Mouse (Mus musculus): ENCODE measurements at regions not wholly inside any gene's neighbourhood (a gene's known extent, or its start where the extent isn't known, plus 50 kb on each side); places are given as distances from the start of the nearest gene placed in this dataset.

GRCm38 (mm10) chr10:122614720-122615119 lies 63.8 kb upstream of the Ppm1h start:
- Histone ChIP-seq H3K9me3 (ENCODE audit: control insufficient read depth, low read length) (no peaks in the 10 kb centered on the region), H3K4me2 (ENCODE audit: low read depth, low read length) (no peak overlapping the region), H3K9ac (ENCODE audit: low read length) (no peak overlapping the region), H3K27ac (ENCODE audit: low read length) (no peak overlapping the region), H3K27me3 (ENCODE audit: control insufficient read depth, insufficient read depth, low read depth, low read length) (no peaks in the 10 kb centered on the region), H3K4me3 (ENCODE audit: low read length) (no peak overlapping the region), H3K36me3 (ENCODE audit: control insufficient read depth, insufficient read depth, low read length) (no peaks in the 10 kb centered on the region), H3K4me1 (replicated peaks; ENCODE audit: control insufficient read depth, insufficient read depth, low read length) (no peaks in the 10 kb centered on the region)
- WGBS, result 19% methylated on average over 3 of the region's 3 CpGs
- ATAC-seq (ENCODE audit: low read depth), result peak; percentile 52; the same call in 1 of the 2 replicates

- no peaks in the 10 kb centered on the region for H3K4me1 ChIP-seq (replicated peaks; ENCODE audit: control insufficient read depth, insufficient read depth, low read length)
- H3K9ac ChIP-seq (ENCODE audit: low read length), result no peak overlapping the region
- no peaks in the 10 kb centered on the region for H3K36me3 ChIP-seq (ENCODE audit: control insufficient read depth, insufficient read depth, low read length)
- no peak overlapping the region for H3K27ac ChIP-seq (ENCODE audit: low read length)
- no peak overlapping the region for H3K4me3 ChIP-seq (ENCODE audit: low read length)
- H3K27me3 ChIP-seq (ENCODE audit: control insufficient read depth, insufficient read depth, low read depth, low read length), result no peaks in the 10 kb centered on the region
- no peak for ATAC-seq (ENCODE audit: low read depth)
- 88% methylated on average over 12 of the region's 12 CpGs for WGBS
- no peak overlapping the region for H3K4me2 ChIP-seq (ENCODE audit: low read depth, low read length)
- H3K9me3 ChIP-seq (ENCODE audit: control insufficient read depth, low read length), result no peaks in the 10 kb centered on the region
These were observed 62.9 kb upstream of the Ppm1h start for GRCm38 (mm10) chr10:122615658-122616057.

GRCm38 (mm10) chr10:122616385-122616784 lies 62.2 kb upstream of the Ppm1h start:
- H3K9ac ChIP-seq (ENCODE audit: low read length), result no peak overlapping the region
- H3K4me1 ChIP-seq (replicated peaks; ENCODE audit: control insufficient read depth, insufficient read depth, low read length), result no peaks in the 10 kb centered on the region
- H3K36me3 ChIP-seq (ENCODE audit: control insufficient read depth, insufficient read depth, low read length), result no peaks in the 10 kb centered on the region
- no peaks in the 10 kb centered on the region for H3K9me3 ChIP-seq (ENCODE audit: control insufficient read depth, low read length)
- 57% methylated on average over 6 of the region's 6 CpGs for WGBS
- H3K4me2 ChIP-seq (ENCODE audit: low read depth, low read length), result no peak overlapping the region
- no peak overlapping the region for H3K4me3 ChIP-seq (ENCODE audit: low read length)
- H3K27ac ChIP-seq (ENCODE audit: low read length), result no peak overlapping the region
- peak; percentile 43; the same call in 1 of the 2 replicates for ATAC-seq (ENCODE audit: low read depth)
- no peaks in the 10 kb centered on the region for H3K27me3 ChIP-seq (ENCODE audit: control insufficient read depth, insufficient read depth, low read depth, low read length)

GRCm38 (mm10) chr10:122618854-122619253 lies 59.7 kb upstream of the Ppm1h start:
- Histone ChIP-seq H3K36me3 (ENCODE audit: control insufficient read depth, insufficient read depth, low read length) (no peaks in the 10 kb centered on the region), H3K4me3 (ENCODE audit: low read length) (no peak overlapping the region), H3K4me1 (replicated peaks; ENCODE audit: control insufficient read depth, insufficient read depth, low read length) (no peaks in the 10 kb centered on the region), H3K27me3 (ENCODE audit: control insufficient read depth, insufficient read depth, low read depth, low read length) (no peaks in the 10 kb centered on the region), H3K9me3 (ENCODE audit: control insufficient read depth, low read length) (no peaks in the 10 kb centered on the region), H3K9ac (ENCODE audit: low read length) (no peak overlapping the region), H3K27ac (ENCODE audit: low read length) (no peak overlapping the region), H3K4me2 (ENCODE audit: low read depth, low read length) (no peak overlapping the region)
- no peak for ATAC-seq (ENCODE audit: low read depth)
- 72% methylated on average over 3 of the region's 3 CpGs for WGBS

- Histone ChIP-seq H3K27ac (ENCODE audit: low read length) (no peak overlapping the region), H3K36me3 (ENCODE audit: control insufficient read depth, insufficient read depth, low read length) (no peaks in the 10 kb centered on the region), H3K9me3 (ENCODE audit: control insufficient read depth, low read length) (no peaks in the 10 kb centered on the region), H3K4me1 (replicated peaks; ENCODE audit: control insufficient read depth, insufficient read depth, low read length) (no peaks in the 10 kb centered on the region), H3K4me2 (ENCODE audit: low read depth, low read length) (no peak overlapping the region), H3K9ac (ENCODE audit: low read length) (no peak overlapping the region), H3K27me3 (ENCODE audit: control insufficient read depth, insufficient read depth, low read depth, low read length) (no peaks in the 10 kb centered on the region), H3K4me3 (ENCODE audit: low read length) (no peak overlapping the region)
- 38% methylated on average over 16 of the region's 16 CpGs for whole genome bisulfite sequencing
- ATAC-seq (ENCODE audit: low read depth), result peak; percentile 34; the same call in 1 of the 2 replicates
These were observed 59.0 kb upstream of the Ppm1h start for GRCm38 (mm10) chr10:122619406-122620116.
